Comparison of ENCODE assay signal across 11 mouse cellular contexts in genomic region chr9:54950162-54950561, GRCm38 (mm10). TPM values are rescaled to one million over a fixed set of nuclear protein-coding genes. Genes with fewer than 3 reads are reported as not detected.
DNase-seq lines count a peak whose midpoint lies in the region; ATAC-seq and TF ChIP-seq lines count a peak whose summit lies in the region.
"Not testable (repeated sequence)": the region's sequence is repeated elsewhere in the genome, so short reads cannot be mapped to it uniquely, and the experiment has no call there.
"Had no signal": no experiment of that assay in that cellular context is flagged by ENCODE, and none has a peak within 500 bp of the region (broad histone marks: within the 10 kb centered on the region; RNA-seq: fewer than 3 reads in every experiment).

No protein-coding gene starts in this region.

- not testable (repeated sequence) for ATAC-seq in G1E (ENCODE audit: extremely low read depth, insufficient number of reproducible peaks, low FRiP score, poor library complexity, severe bottlenecking); embryonic facial prominence, embryonic 15.5 days (ENCODE audit: insufficient number of reproducible peaks, low FRiP score, low TSS enrichment, low read depth); heart, embryonic 11.5 days (replicated peaks; ENCODE audit: insufficient number of reproducible peaks, low FRiP score, low TSS enrichment)
- 0 out of 2 replicates have a peak, but pooled peaks have one; percentile 16 for ATAC-seq in hindbrain, postnatal 0 days
- peak; percentile 43; the same call in 1 of the 2 replicates for ATAC-seq in limb, embryonic 12.5 days (ENCODE audit: insufficient number of reproducible peaks, insufficient read depth, low FRiP score, low TSS enrichment, low read depth)
- 0 out of 2 replicates have a peak, but pooled peaks have one; percentile 47 for ATAC-seq in lung, embryonic 15.5 days (ENCODE audit: borderline replicate concordance, extremely low read depth, low FRiP score, low TSS enrichment)
- ATAC-seq in neural tube, embryonic 11.5 days (ENCODE audit: insufficient read depth, low FRiP score, low TSS enrichment), result peak; percentile 21; the same call in 1 of the 2 replicates

- H3K4me3 ChIP-seq in G1E (ENCODE audit: low read depth, low read length), result peak overlapping the region; percentile 87
- H3K4me3 ChIP-seq in embryonic facial prominence, embryonic 15.5 days (replicated peaks), result peak overlapping the region; percentile 89
- peak overlapping the region; percentile 92 for H3K4me3 ChIP-seq in heart, embryonic 11.5 days (ENCODE audit: low read depth, low read length)
- peak overlapping the region; percentile 89 for H3K4me3 ChIP-seq in hindbrain, postnatal 0 days (ENCODE audit: low read length)
- peak overlapping the region; percentile 88 for H3K4me3 ChIP-seq in limb, embryonic 12.5 days (replicated peaks)
- H3K4me3 ChIP-seq in lung, embryonic 15.5 days, result peak overlapping the region; percentile 96
- peak overlapping the region; percentile 76 for H3K4me3 ChIP-seq in neural tube, embryonic 11.5 days (ENCODE audit: low read depth, low read length)
- H3K4me3 ChIP-seq in thymus, adult 2 months (ENCODE audit: control insufficient read depth, insufficient read depth, low read length), result peak overlapping the region; percentile 26; the same call in 1 of the 2 replicates

- not testable (repeated sequence) for TF ChIP-seq CTCF in G1E (IDR thresholded peaks at IDR 0.05; ENCODE audit: low read depth, low read length); hindbrain, postnatal 0 days (IDR thresholded peaks at IDR 0.05; ENCODE audit: low read depth); thymus, adult 2 months (IDR thresholded peaks at IDR 0.05; ENCODE audit: borderline replicate concordance, control insufficient read depth, extremely low read depth, insufficient read depth, low read length, poor library complexity)

- peak overlapping the region; percentile 95 for H3K27ac ChIP-seq in embryonic facial prominence, embryonic 15.5 days (replicated peaks)
- not testable (repeated sequence) for H3K27ac ChIP-seq in heart, embryonic 11.5 days (ENCODE audit: low read depth, low read length); thymus, adult 2 months (ENCODE audit: control insufficient read depth, insufficient read depth, low read length)
- H3K27ac ChIP-seq in hindbrain, postnatal 0 days, result peak overlapping the region; percentile 97
- H3K27ac ChIP-seq in limb, embryonic 12.5 days, result peak overlapping the region; percentile 96
- peak overlapping the region; percentile 92; the same call in 1 of the 2 replicates for H3K27ac ChIP-seq in lung, embryonic 15.5 days
- peak overlapping the region; percentile 14; the same call in 1 of the 2 replicates for H3K27ac ChIP-seq in neural tube, embryonic 11.5 days (ENCODE audit: low read depth, low read length)

- WGBS in embryonic facial prominence, embryonic 15.5 days, result 38% methylated on average over 8 of the region's 8 CpGs
- 51% methylated on average over 8 of the region's 8 CpGs for WGBS in heart, embryonic 11.5 days (ENCODE audit: insufficient replicate concordance)
- 50% methylated on average over 8 of the region's 8 CpGs for WGBS in hindbrain, postnatal 0 days
- WGBS in limb, embryonic 12.5 days, result 52% methylated on average over 8 of the region's 8 CpGs
- WGBS in lung, embryonic 15.5 days, result 40% methylated on average over 8 of the region's 8 CpGs
- 50% methylated on average over 8 of the region's 8 CpGs for WGBS in neural tube, embryonic 11.5 days
- 33% methylated on average over 8 of the region's 8 CpGs for WGBS in thymus, adult 2 months

- peaks cover 17% of the 10 kb centered on the region for H3K27me3 ChIP-seq in G1E (ENCODE audit: insufficient read depth, low read length)
- H3K27me3 ChIP-seq in embryonic facial prominence, embryonic 15.5 days; heart, embryonic 11.5 days (ENCODE audit: control insufficient read depth, insufficient read depth, low read length); hindbrain, postnatal 0 days (ENCODE audit: insufficient read depth, low read length); limb, embryonic 12.5 days; lung, embryonic 15.5 days; neural tube, embryonic 11.5 days (ENCODE audit: control insufficient read depth, insufficient read depth, low read length); thymus, adult 2 months (ENCODE audit: control insufficient read depth, insufficient read depth, low read length): not testable (repeated sequence)

- not testable (repeated sequence) for DNase-seq in G1E (ENCODE audit: low spot score); hindbrain, postnatal 0 days (ENCODE audit: low spot score); neural tube, embryonic 11.5 days (ENCODE audit: low spot score); thymus, adult 2 months

- peak overlapping the region; percentile 55 for H3K4me2 ChIP-seq in embryonic facial prominence, embryonic 15.5 days (replicated peaks)
- H3K4me2 ChIP-seq in heart, embryonic 11.5 days, result peak overlapping the region; percentile 82
- peak overlapping the region; percentile 57 for H3K4me2 ChIP-seq in hindbrain, postnatal 0 days (ENCODE audit: low read depth, low read length)
- H3K4me2 ChIP-seq in limb, embryonic 12.5 days, result peak overlapping the region; percentile 60
- peak overlapping the region; percentile 60 for H3K4me2 ChIP-seq in lung, embryonic 15.5 days
- peak overlapping the region; percentile 53 for H3K4me2 ChIP-seq in neural tube, embryonic 11.5 days (ENCODE audit: low read depth)

- TF ChIP-seq POLR2A in thymus, adult 2 months (IDR thresholded peaks at IDR 0.05; ENCODE audit: control insufficient read depth, extremely low read depth, insufficient read depth, low read length, poor library complexity), result not testable (repeated sequence)

- H3K9me3 ChIP-seq in G1E (replicated peaks); embryonic facial prominence, embryonic 15.5 days (replicated peaks); heart, embryonic 11.5 days (replicated peaks; ENCODE audit: control insufficient read depth, low read length); hindbrain, postnatal 0 days (ENCODE audit: low read length); limb, embryonic 12.5 days; lung, embryonic 15.5 days; neural tube, embryonic 11.5 days (ENCODE audit: control insufficient read depth, low read length): not testable (repeated sequence)

- H3K36me3 ChIP-seq in G1E (replicated peaks), result peaks cover 30% of the 10 kb centered on the region
- H3K36me3 ChIP-seq in embryonic facial prominence, embryonic 15.5 days, result peaks cover 26% of the 10 kb centered on the region
- not testable (repeated sequence) for H3K36me3 ChIP-seq in heart, embryonic 11.5 days (ENCODE audit: control insufficient read depth, insufficient read depth, low read length); hindbrain, postnatal 0 days (ENCODE audit: insufficient read depth, low read length); neural tube, embryonic 11.5 days (ENCODE audit: control insufficient read depth, insufficient read depth, low read length)
- H3K36me3 ChIP-seq in limb, embryonic 12.5 days, result peaks cover 36% of the 10 kb centered on the region
- peaks cover 17% of the 10 kb centered on the region for H3K36me3 ChIP-seq in lung, embryonic 15.5 days
- peaks cover 11% of the 10 kb centered on the region for H3K36me3 ChIP-seq in thymus, adult 2 months (ENCODE audit: control insufficient read depth, insufficient read depth, low read length)

- peak overlapping the region; percentile 18; the same call in 1 of the 2 replicates for H3K9ac ChIP-seq in embryonic facial prominence, embryonic 15.5 days
- H3K9ac ChIP-seq in heart, embryonic 11.5 days (ENCODE audit: low read depth, low read length), result peak overlapping the region; percentile 87
- H3K9ac ChIP-seq in hindbrain, postnatal 0 days (replicated peaks; ENCODE audit: low read length), result peak overlapping the region; percentile 87
- peak overlapping the region; percentile 52; the same call in 1 of the 2 replicates for H3K9ac ChIP-seq in limb, embryonic 12.5 days (replicated peaks)
- H3K9ac ChIP-seq in lung, embryonic 15.5 days, result peak overlapping the region; percentile 92
- H3K9ac ChIP-seq in neural tube, embryonic 11.5 days (ENCODE audit: low read length), result peak overlapping the region; percentile 77

- H3K4me1 ChIP-seq in G1E (ENCODE audit: insufficient read depth, low read depth, low read length), result peaks cover 35% of the 10 kb centered on the region
- peaks cover 12% of the 10 kb centered on the region for H3K4me1 ChIP-seq in embryonic facial prominence, embryonic 15.5 days
- not testable (repeated sequence) for H3K4me1 ChIP-seq in heart, embryonic 11.5 days (ENCODE audit: control insufficient read depth, insufficient read depth, low read length); hindbrain, postnatal 0 days (ENCODE audit: insufficient read depth, low read length); lung, embryonic 15.5 days; neural tube, embryonic 11.5 days (ENCODE audit: control insufficient read depth, insufficient read depth, low read length); thymus, adult 2 months (replicated peaks; ENCODE audit: control insufficient read depth, insufficient read depth, low read length)
- H3K4me1 ChIP-seq in limb, embryonic 12.5 days (replicated peaks), result peaks cover 12% of the 10 kb centered on the region

RNA-seq across cellular contexts. Expression of gene Psma4, which starts 0.4 kb away (rescaled TPM):
- 203 and 219 TPM in 2 replicates for total RNA-seq in G1E (2014; fragmentation: Nextera tagmentation)
- total RNA-seq in G1E (2017), result 293 and 307 TPM in 2 replicates
- polyA plus RNA-seq in G1E (2012), result 12.3 and 15.5 TPM in 2 replicates
- 280 and 290 TPM in 2 replicates for polyA plus RNA-seq in embryonic facial prominence, embryonic 15.5 days (2015; fragmentation: Nextera tagmentation; extraction: Ambion mirVana)
- polyA plus RNA-seq in heart, embryonic 11.5 days (2014; fragmentation: Nextera tagmentation; extraction: Ambion mirVana), result 258 and 260 TPM in 2 replicates
- total RNA-seq in hindbrain, postnatal 0 days (2014; rRNA removed), result 164 and 174 TPM in 2 replicates
- polyA plus RNA-seq in hindbrain, postnatal 0 days (2015; fragmentation: Nextera tagmentation; extraction: Ambion mirVana), result 249 and 261 TPM in 2 replicates
- polyA plus RNA-seq in limb, embryonic 12.5 days (2016; fragmentation: Nextera tagmentation; extraction: Ambion mirVana), result 311 and 312 TPM in 2 replicates
- 284 and 288 TPM in 2 replicates for polyA plus RNA-seq in lung, embryonic 15.5 days (2015; fragmentation: Nextera tagmentation; extraction: Ambion mirVana)
- polyA plus RNA-seq in neural tube, embryonic 11.5 days (2014; fragmentation: Nextera tagmentation; extraction: Ambion mirVana), result 315 and 316 TPM in 2 replicates
- 75.5 and 92.4 TPM in 2 replicates for polyA plus RNA-seq in thymus, adult 2 months (2012; rRNA removed)

RNA-seq across cellular contexts. Expression of gene AY074887, which starts 0.6 kb away (rescaled TPM):
- 1.4 TPM in 1 of 2 replicates, not detected in the other for total RNA-seq in G1E (2014; fragmentation: Nextera tagmentation)
- not detected in 2 replicates for total RNA-seq in G1E (2017)
- polyA plus RNA-seq in G1E (2012), result not detected in 2 replicates
- 0.92 and 1.0 TPM in 2 replicates for polyA plus RNA-seq in embryonic facial prominence, embryonic 15.5 days (2015; fragmentation: Nextera tagmentation; extraction: Ambion mirVana)
- polyA plus RNA-seq in heart, embryonic 11.5 days (2014; fragmentation: Nextera tagmentation; extraction: Ambion mirVana), result 0.41 and 0.79 TPM in 2 replicates
- total RNA-seq in hindbrain, postnatal 0 days (2014; rRNA removed), result not detected in 2 replicates
- polyA plus RNA-seq in hindbrain, postnatal 0 days (2015; fragmentation: Nextera tagmentation; extraction: Ambion mirVana), result 0.73 and 0.98 TPM in 2 replicates
- 1.2 and 1.4 TPM in 2 replicates for polyA plus RNA-seq in limb, embryonic 12.5 days (2016; fragmentation: Nextera tagmentation; extraction: Ambion mirVana)
- 0.65 and 1.3 TPM in 2 replicates for polyA plus RNA-seq in lung, embryonic 15.5 days (2015; fragmentation: Nextera tagmentation; extraction: Ambion mirVana)
- 0.74 and 0.77 TPM in 2 replicates for polyA plus RNA-seq in neural tube, embryonic 11.5 days (2014; fragmentation: Nextera tagmentation; extraction: Ambion mirVana)
- polyA plus RNA-seq in thymus, adult 2 months (2012; rRNA removed), result not detected in 2 replicates
- total RNA-seq: left cerebral cortex, postnatal 4 days; monocyte, adult 5-6 weeks had no signal

RNA-seq across cellular contexts. Expression of gene Chrna5, which starts 30.5 kb away (rescaled TPM):
- total RNA-seq in G1E (2014; fragmentation: Nextera tagmentation) (1.4 and 2.9 TPM in 2 replicates), G1E (2017) (0.33 and 0.76 TPM in 2 replicates)
- polyA plus RNA-seq in G1E (2012), result 0.16 and 0.32 TPM in 2 replicates
- polyA plus RNA-seq in embryonic facial prominence, embryonic 15.5 days (2015; fragmentation: Nextera tagmentation; extraction: Ambion mirVana), result 0.43 and 0.73 TPM in 2 replicates
- polyA plus RNA-seq in heart, embryonic 11.5 days (2014; fragmentation: Nextera tagmentation; extraction: Ambion mirVana), result 0.17 TPM in 1 of 2 replicates, not detected in the other
- total RNA-seq in hindbrain, postnatal 0 days (2014; rRNA removed), result 3.6 and 4.8 TPM in 2 replicates
- polyA plus RNA-seq in hindbrain, postnatal 0 days (2015; fragmentation: Nextera tagmentation; extraction: Ambion mirVana), result 2.4 and 2.8 TPM in 2 replicates
- polyA plus RNA-seq in limb, embryonic 12.5 days (2016; fragmentation: Nextera tagmentation; extraction: Ambion mirVana), result 0.96 and 1.1 TPM in 2 replicates
- 0.14 and 0.25 TPM in 2 replicates for polyA plus RNA-seq in lung, embryonic 15.5 days (2015; fragmentation: Nextera tagmentation; extraction: Ambion mirVana)
- polyA plus RNA-seq in neural tube, embryonic 11.5 days (2014; fragmentation: Nextera tagmentation; extraction: Ambion mirVana), result 4.8 and 5.2 TPM in 2 replicates
- polyA plus RNA-seq in thymus, adult 2 months (2012; rRNA removed), result 0.13 and 0.14 TPM in 2 replicates
- total RNA-seq: monocyte, adult 5-6 weeks had no signal
- polyA plus RNA-seq: inflammation-experienced regulatory T-cells, adult 6 months had no signal

RNA-seq across cellular contexts. Expression of gene Hykk, which starts 33.1 kb away (rescaled TPM):
- total RNA-seq in G1E (2014; fragmentation: Nextera tagmentation) (not detected in 2 replicates), G1E (2017) (0.06 and 0.16 TPM in 2 replicates)
- polyA plus RNA-seq in G1E (2012), result not detected in 2 replicates
- polyA plus RNA-seq in embryonic facial prominence, embryonic 15.5 days (2015; fragmentation: Nextera tagmentation; extraction: Ambion mirVana), result 4.7 and 5.4 TPM in 2 replicates
- polyA plus RNA-seq in heart, embryonic 11.5 days (2014; fragmentation: Nextera tagmentation; extraction: Ambion mirVana), result 2.6 and 3.7 TPM in 2 replicates
- total RNA-seq in hindbrain, postnatal 0 days (2014; rRNA removed), result 2.0 and 2.7 TPM in 2 replicates
- 1.6 and 2.1 TPM in 2 replicates for polyA plus RNA-seq in hindbrain, postnatal 0 days (2015; fragmentation: Nextera tagmentation; extraction: Ambion mirVana)
- polyA plus RNA-seq in limb, embryonic 12.5 days (2016; fragmentation: Nextera tagmentation; extraction: Ambion mirVana), result 6.3 and 7.6 TPM in 2 replicates
- polyA plus RNA-seq in lung, embryonic 15.5 days (2015; fragmentation: Nextera tagmentation; extraction: Ambion mirVana), result 3.9 and 4.3 TPM in 2 replicates
- 4.8 and 5.1 TPM in 2 replicates for polyA plus RNA-seq in neural tube, embryonic 11.5 days (2014; fragmentation: Nextera tagmentation; extraction: Ambion mirVana)
- polyA plus RNA-seq in thymus, adult 2 months (2012; rRNA removed), result 0.17 and 0.22 TPM in 2 replicates
- total RNA-seq: monocyte, adult 5-6 weeks had no signal

Comparison
In these comparisons a context has a peak if more than half of its experiments do, and no peak if none do; other contexts are left out.
1. H3K4me3 ChIP-seq: peak in every context shown above with its lines; median percentile 96 in lung, embryonic 15.5 days; 92 in heart, embryonic 11.5 days; 89 in embryonic facial prominence, embryonic 15.5 days; 89 in hindbrain, postnatal 0 days; 88 in limb, embryonic 12.5 days; 87 in G1E; 76 in neural tube, embryonic 11.5 days; 26 in thymus, adult 2 months.
2. H3K9ac ChIP-seq: peak in every context shown above with its lines; median percentile 92 in lung, embryonic 15.5 days; 87 in heart, embryonic 11.5 days; 87 in hindbrain, postnatal 0 days; 77 in neural tube, embryonic 11.5 days; 52 in limb, embryonic 12.5 days; 18 in embryonic facial prominence, embryonic 15.5 days.